Mouse (Mus musculus): Measurements from ENCODE around the gene Ssbp3.

- TF ChIP-seq CTCF (IDR thresholded peaks at IDR 0.05 in 2 of 3, conservative IDR thresholded peaks at IDR 0.05 in 1 of 3; ENCODE audit: control insufficient read depth in 1 of 3, insufficient read depth in 1 of 3, low read depth in 2 of 3, low read length in 3 of 3, poor library complexity in 1 of 3, severe bottlenecking in 1 of 3) (no peak), NRF1 (IDR thresholded peaks at IDR 0.05; ENCODE audit: insufficient read depth, low read depth, low read length, poor library complexity, severe bottlenecking) (no peak), EP300 (IDR thresholded peaks at IDR 0.05; ENCODE audit: low read depth in 1 of 2, low read length in 2 of 2) (no peak), POLR2AphosphoS2 (IDR thresholded peaks at IDR 0.05; ENCODE audit: low read length) (no peak), ZNF384 (IDR thresholded peaks at IDR 0.05; ENCODE audit: low read depth, low read length) (no peak), USF1 (IDR thresholded peaks at IDR 0.05; ENCODE audit: low read depth, low read length) (no peak), MAZ (IDR thresholded peaks at IDR 0.05; ENCODE audit: low read depth, low read length) (no peak), GABPA (IDR thresholded peaks at IDR 0.05; ENCODE audit: low read depth, low read length) (no peak)
Observed at GRCm38 (mm10) chr4:106947741-106948140, 37.2 kb downstream of the Ssbp3 start.

Measured in MEL (cell line).